Mouse (Mus musculus) lung, embryonic 15.5 days (tissue): ENCODE measurements around the gene Vps8. TPM values are rescaled to one million over a fixed set of nuclear protein-coding genes. Genes with fewer than 3 reads are reported as not detected.
A peak's percentile ranks its signal among the peaks of the same experiment; 100 is the strongest.
"Not testable (repeated sequence)": the region's sequence is repeated elsewhere in the genome, so short reads cannot be mapped to it uniquely, and the experiment has no call there.

ENCODE experiments used
- ATAC-seq: fragments of 200-750 bp; cut with Nextera tagmentation; 2 replicates; pipeline ENCODE4 v1.8.0; 2017; ENCODE audit warnings: moderate number of reproducible peaks, borderline replicate concordance; ENCODE audit not compliant: low FRiP score, low TSS enrichment; ENCODE audit errors: extremely low read depth
- H3K27ac ChIP-seq: fragments of 300-500 bp; sonication (generic); 2 replicates; pipeline ENCODE4 v1.5.1; 2015; ENCODE audit warnings: moderate library complexity, mild to moderate bottlenecking, inconsistent platforms
- H3K27me3 ChIP-seq: fragments of 300-500 bp; sonication (generic); 2 replicates; pipeline ENCODE4 v1.6.1; 2015; ENCODE audit warnings: inconsistent platforms
- H3K36me3 ChIP-seq: fragments of 300-500 bp; sonication (generic); 2 replicates; pipeline ENCODE4 v1.6.1; 2015; ENCODE audit warnings: inconsistent platforms
- H3K4me1 ChIP-seq: fragments of 300-500 bp; sonication (generic); 2 replicates; pipeline ENCODE4 v1.6.1; 2015; ENCODE audit warnings: inconsistent platforms
- H3K4me2 ChIP-seq: fragments of 300-500 bp; sonication (generic); 2 replicates; pipeline ENCODE4 v1.6.1; 2015; ENCODE audit warnings: inconsistent platforms, mild to moderate bottlenecking, moderate library complexity
- H3K4me3 ChIP-seq: fragments of 300-500 bp; sonication (generic); 2 replicates; pipeline ENCODE4 v1.5.1; 2015; ENCODE audit warnings: mild to moderate bottlenecking, inconsistent platforms
- H3K9ac ChIP-seq: fragments of 300-500 bp; sonication (generic); 2 replicates; pipeline ENCODE4 v1.6.1; 2015; ENCODE audit warnings: inconsistent platforms
- H3K9me3 ChIP-seq: fragments of 300-500 bp; sonication (generic); 2 replicates; pipeline ENCODE4 v1.6.1; 2016; ENCODE audit warnings: inconsistent platforms
- WGBS: fragments of 180-500 bp; shearing (Covaris S2); methylation state at CpG from one replicate; pipeline ENCODE4 v1.1.7; 2015; 5-methylcytosine and 5-hydroxymethylcytosine counted together
- polyA plus RNA-seq: library from polyadenylated mRNA; unstranded; fragments of >200 nt; fragmentation: Nextera tagmentation; extraction: Ambion mirVana; gene quantifications from 2 replicates; pipeline ENCODE4 v1.2.1, GENCODE M21; 2015

Vps8 gene
- polyA plus RNA-seq, 1 experiment from 2014 or later: 14.3 TPM

DNA sequence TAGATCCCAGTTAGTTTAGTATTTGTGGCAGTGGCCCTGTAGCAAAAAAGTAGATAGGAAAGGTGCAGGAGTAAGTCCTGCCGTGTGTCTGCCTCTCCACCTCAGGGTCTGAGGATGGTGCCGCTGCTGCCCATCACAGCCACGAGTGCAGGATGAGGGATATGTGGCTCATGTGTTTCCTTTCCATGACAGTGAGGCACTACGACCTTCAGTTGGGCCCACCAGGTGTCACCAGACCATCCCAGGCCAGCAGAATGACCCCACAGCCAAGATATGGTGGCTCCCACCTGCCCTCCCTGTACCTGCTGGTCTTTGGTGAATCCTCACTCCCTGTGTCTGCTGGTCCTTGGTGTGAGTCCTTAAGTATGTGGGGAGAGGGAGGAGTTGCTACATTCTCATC, 228.2 kb downstream of the Vps8 start:
- H3K27ac ChIP-seq: no peak overlapping the region
- no peak overlapping the region for H3K4me2 ChIP-seq
- no peak for ATAC-seq
- H3K9me3 ChIP-seq: no peaks in the 10 kb centered on the region
- H3K27me3 ChIP-seq: no peaks in the 10 kb centered on the region
- H3K36me3 ChIP-seq: 0 out of 2 replicates have a peak, but pooled peaks cover 2% of the 10 kb centered on the region
- no peak overlapping the region for H3K4me3 ChIP-seq
- H3K9ac ChIP-seq: no peak overlapping the region
- WGBS: 75% methylated on average over 4 of the region's 4 CpGs
- peaks cover 15% of the 10 kb centered on the region; the same call in 1 of the 2 replicates for H3K4me1 ChIP-seq

DNA sequence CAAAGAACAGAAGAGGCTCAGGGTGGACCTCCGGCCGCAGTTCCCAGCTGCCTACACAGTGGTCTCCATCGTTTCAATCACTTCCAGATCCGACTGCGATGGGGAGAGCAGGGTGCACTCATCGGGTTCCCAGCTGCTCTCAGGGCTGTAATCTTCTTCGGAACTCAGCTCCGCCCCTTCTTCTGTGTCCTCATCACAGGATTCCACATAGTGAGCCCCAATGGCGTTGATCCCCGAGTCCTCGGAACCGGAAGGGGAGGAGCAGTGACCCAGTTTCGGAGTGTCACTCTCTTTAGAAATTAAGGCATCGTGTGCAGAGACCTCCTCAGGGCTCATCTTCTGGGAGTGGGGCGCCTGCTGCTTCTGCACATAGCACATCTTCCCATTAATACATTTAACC, 230.2 kb downstream of the Vps8 start:
- no peak overlapping the region for H3K4me2 ChIP-seq
- no peak overlapping the region for H3K4me3 ChIP-seq
- WGBS: 80% methylated on average over 15 of the region's 15 CpGs
- no peaks in the 10 kb centered on the region for H3K36me3 ChIP-seq
- no peak overlapping the region for H3K27ac ChIP-seq
- H3K9me3 ChIP-seq: no peaks in the 10 kb centered on the region
- H3K9ac ChIP-seq: no peak overlapping the region
- no peaks in the 10 kb centered on the region for H3K27me3 ChIP-seq
- ATAC-seq: no peak
- H3K4me1 ChIP-seq: peaks cover 15% of the 10 kb centered on the region; the same call in 1 of the 2 replicates

GRCm38 (mm10) chr16:21654384-21654783, 231.5 kb downstream of the Vps8 start:
- no peaks in the 10 kb centered on the region for H3K27me3 ChIP-seq
- no peak overlapping the region for H3K4me3 ChIP-seq
- no peak overlapping the region for H3K27ac ChIP-seq
- H3K9ac ChIP-seq: no peak overlapping the region
- no peak overlapping the region for H3K4me2 ChIP-seq
- no peaks in the 10 kb centered on the region for H3K36me3 ChIP-seq
- ATAC-seq: no peak
- WGBS: 72% methylated on average over 5 of the region's 5 CpGs
- H3K9me3 ChIP-seq: no peaks in the 10 kb centered on the region
- H3K4me1 ChIP-seq: peaks cover 15% of the 10 kb centered on the region; the same call in 1 of the 2 replicates

DNA sequence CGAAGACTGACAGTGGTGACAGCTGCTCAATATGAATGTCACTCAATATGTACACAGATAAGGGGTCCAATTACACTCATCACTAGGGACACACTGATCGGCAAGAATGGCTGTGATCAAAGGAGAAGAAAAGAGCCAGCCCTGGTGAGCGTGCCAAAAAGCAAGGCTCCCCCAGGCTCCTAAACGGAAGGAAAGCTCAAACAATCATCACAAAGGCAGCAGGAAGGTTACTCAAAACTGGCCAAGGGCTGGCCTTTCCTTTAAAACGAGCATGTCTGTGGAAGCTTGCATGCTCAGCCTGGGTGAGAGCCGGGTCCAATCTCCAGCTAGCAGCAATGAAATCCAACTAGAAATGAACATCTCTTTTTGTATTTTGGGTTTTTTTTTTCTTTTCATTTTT, 232.4 kb downstream of the Vps8 start:
- H3K4me1 ChIP-seq: peaks cover 15% of the 10 kb centered on the region; the same call in 1 of the 2 replicates
- ATAC-seq: no peak
- H3K27me3 ChIP-seq: no peaks in the 10 kb centered on the region
- WGBS: 23% methylated on average over 6 of the region's 6 CpGs
- no peak overlapping the region for H3K9ac ChIP-seq
- H3K4me2 ChIP-seq: no peak overlapping the region
- no peaks in the 10 kb centered on the region for H3K9me3 ChIP-seq
- H3K36me3 ChIP-seq: no peaks in the 10 kb centered on the region
- H3K4me3 ChIP-seq: no peak overlapping the region
- H3K27ac ChIP-seq: peak overlapping the region; percentile 38

DNA sequence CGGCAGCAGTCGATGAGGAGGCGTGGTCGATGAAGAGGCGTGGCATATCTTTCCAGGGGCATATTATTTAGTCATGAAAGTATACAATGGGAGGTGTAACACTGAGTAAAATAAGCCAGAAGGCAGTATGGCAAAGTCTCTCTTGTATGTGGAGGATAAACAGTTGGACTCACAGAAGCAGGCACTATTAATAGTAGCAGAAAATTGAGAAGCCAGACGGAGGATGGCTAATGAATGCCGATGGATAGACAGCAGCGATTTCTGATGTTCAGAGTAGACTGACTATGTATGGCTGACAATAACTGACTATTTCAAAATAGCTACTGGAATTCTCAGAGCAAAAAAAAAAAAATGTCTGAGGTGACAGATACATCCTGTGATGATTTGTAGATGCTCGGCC, 233.0 kb downstream of the Vps8 start:
- H3K27me3 ChIP-seq: no peaks in the 10 kb centered on the region
- no peak overlapping the region for H3K4me2 ChIP-seq
- no peak overlapping the region for H3K4me3 ChIP-seq
- no peak for ATAC-seq
- H3K4me1 ChIP-seq: peaks cover 15% of the 10 kb centered on the region; the same call in 1 of the 2 replicates
- WGBS: 80% methylated on average over 9 of the region's 9 CpGs
- no peaks in the 10 kb centered on the region for H3K9me3 ChIP-seq
- 0 out of 2 replicates have a peak overlapping the region, but pooled peaks have one; percentile 38 for H3K27ac ChIP-seq
- no peak overlapping the region for H3K9ac ChIP-seq
- H3K36me3 ChIP-seq: no peaks in the 10 kb centered on the region

DNA sequence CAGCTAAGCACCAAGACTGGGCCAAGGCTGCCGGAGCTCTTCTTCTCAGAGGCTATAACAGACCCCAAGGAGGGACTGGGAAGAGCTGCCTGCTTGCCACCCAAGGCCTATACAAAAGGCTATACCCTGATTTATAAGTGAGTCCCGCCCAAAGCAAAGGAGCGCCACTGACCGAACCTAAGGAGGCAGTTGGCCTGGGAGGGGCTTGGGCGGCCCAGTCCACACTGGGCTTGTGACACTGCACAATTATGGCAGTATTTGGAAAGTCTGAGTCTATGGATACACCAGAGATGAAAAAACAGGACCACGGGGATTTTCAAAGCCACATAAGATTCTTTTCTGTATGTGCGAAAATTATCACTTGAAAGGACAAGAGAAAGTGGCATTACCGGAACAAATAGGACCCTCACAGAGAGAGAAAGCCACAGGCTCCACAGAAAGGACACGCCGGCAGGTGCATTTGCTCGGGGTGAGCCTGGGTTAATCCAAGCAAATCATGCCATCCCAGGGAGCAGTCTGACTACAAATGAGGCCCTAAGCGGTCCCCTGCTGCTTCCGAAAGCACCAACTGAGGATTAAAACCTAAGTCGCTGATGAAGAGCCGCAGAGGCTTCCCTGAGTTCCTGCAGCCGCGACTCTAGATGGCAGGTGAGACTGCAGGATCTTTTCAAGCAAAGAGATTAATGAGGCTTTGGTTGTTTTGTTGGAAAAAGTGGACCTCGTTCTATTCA, 241.9 kb downstream of the Vps8 start:
- H3K4me1 ChIP-seq: no peaks in the 10 kb centered on the region
- H3K4me2 ChIP-seq: no peak overlapping the region
- no peak overlapping the region for H3K9ac ChIP-seq
- H3K27ac ChIP-seq: no peak overlapping the region
- H3K4me3 ChIP-seq: no peak overlapping the region
- peaks cover 3% of the 10 kb centered on the region; the same call in 1 of the 2 replicates for H3K27me3 ChIP-seq
- WGBS: 33% methylated on average over 18 of the region's 18 CpGs
- no peaks in the 10 kb centered on the region for H3K36me3 ChIP-seq
- no peak for ATAC-seq
- no peaks in the 10 kb centered on the region for H3K9me3 ChIP-seq

GRCm38 (mm10) chr16:21665423-21665986, 242.6 kb downstream of the Vps8 start:
- H3K27me3 ChIP-seq: peaks cover 3% of the 10 kb centered on the region; the same call in 1 of the 2 replicates
- H3K9ac ChIP-seq: no peak overlapping the region
- no peak overlapping the region for H3K27ac ChIP-seq
- H3K9me3 ChIP-seq: no peaks in the 10 kb centered on the region
- no peak overlapping the region for H3K4me2 ChIP-seq
- no peak overlapping the region for H3K4me3 ChIP-seq
- no peak for ATAC-seq
- no peaks in the 10 kb centered on the region for H3K4me1 ChIP-seq
- H3K36me3 ChIP-seq: no peaks in the 10 kb centered on the region
- 31% methylated on average over 4 of the region's 4 CpGs for WGBS

DNA sequence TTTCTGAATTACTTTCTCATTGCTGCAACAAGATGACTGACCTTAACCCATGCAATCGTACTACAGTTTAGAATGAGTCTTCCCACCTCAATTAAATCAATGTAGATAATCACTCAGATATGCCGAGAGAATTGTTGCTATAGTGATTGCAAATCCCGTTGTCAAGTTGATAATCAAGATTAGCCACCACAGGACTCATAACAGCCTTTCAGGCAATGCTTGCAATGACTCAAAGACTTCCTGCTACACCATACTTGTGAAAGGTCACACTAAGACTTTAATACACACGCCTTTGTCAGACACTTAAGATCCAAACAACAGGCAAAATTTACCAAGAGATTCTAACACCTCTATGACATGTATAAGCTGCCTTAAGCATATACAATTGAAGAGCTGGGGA, 249.0 kb downstream of the Vps8 start:
- Histone ChIP-seq H3K27ac (no peak overlapping the region), H3K9me3 (no peaks in the 10 kb centered on the region), H3K9ac (no peak overlapping the region), H3K4me2 (no peak overlapping the region), H3K27me3 (no peaks in the 10 kb centered on the region), H3K4me1 (no peaks in the 10 kb centered on the region), H3K4me3 (no peak overlapping the region), H3K36me3 (0 out of 2 replicates have a peak, but pooled peaks cover under 1% of the 10 kb centered on the region)
- WGBS: 66% methylated on average over 4 of the region's 4 CpGs
- no peak for ATAC-seq

DNA sequence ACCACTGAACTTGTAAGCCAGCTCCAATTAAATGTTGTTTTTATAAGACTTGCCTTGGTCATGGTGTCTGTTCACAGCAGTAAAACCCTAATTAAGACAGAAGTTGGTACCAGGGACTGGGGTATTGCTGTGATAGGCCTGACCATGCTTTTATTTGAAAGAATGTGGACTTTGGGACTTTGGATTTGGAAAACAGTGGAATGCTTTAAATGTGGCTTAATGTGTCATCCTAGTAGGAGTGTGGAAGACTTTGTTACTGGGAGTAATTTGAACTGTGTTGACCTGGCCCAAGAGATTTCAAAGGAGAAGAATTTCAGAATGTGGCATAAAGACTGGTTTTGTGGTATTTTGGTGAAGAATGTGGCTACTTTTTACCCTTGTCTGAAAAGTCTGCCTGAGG, 250.1 kb downstream of the Vps8 start:
- ATAC-seq, H3K36me3 ChIP-seq, H3K4me2 ChIP-seq, H3K9ac ChIP-seq, H3K27ac ChIP-seq, H3K4me1 ChIP-seq, H3K4me3 ChIP-seq, H3K9me3 ChIP-seq, H3K27me3 ChIP-seq: not testable (repeated sequence)

GRCm38 (mm10) chr16:21673651-21674050, 250.7 kb downstream of the Vps8 start:
- not testable (repeated sequence) for H3K9ac ChIP-seq, H3K27ac ChIP-seq, H3K4me2 ChIP-seq, H3K4me3 ChIP-seq, H3K36me3 ChIP-seq, H3K4me1 ChIP-seq, H3K27me3 ChIP-seq, ATAC-seq, H3K9me3 ChIP-seq
- WGBS: 100% methylated on average over 1 of the region's 1 CpGs

DNA sequence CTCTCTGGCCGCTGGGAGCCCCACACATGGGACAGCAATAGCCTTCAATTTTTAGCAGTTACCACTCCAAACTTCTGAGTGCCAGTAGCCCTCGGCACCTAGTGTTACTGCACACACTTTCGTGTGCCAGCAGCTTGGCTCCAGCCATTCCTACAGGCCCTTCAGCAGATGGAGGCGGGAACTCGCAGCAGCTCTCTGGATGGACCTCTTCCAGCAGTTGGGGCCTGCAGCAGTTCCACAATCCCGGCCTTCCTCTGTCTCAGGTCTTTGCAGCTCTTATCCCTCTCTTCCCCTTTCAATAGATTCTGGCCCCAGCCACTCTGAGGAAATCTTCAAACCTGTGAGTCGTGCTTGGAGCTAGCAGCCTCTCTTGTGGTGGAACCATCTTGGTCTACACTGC, 253.9 kb downstream of the Vps8 start:
- H3K36me3 ChIP-seq: 0 out of 2 replicates have a peak, but pooled peaks cover 4% of the 10 kb centered on the region
- H3K9me3 ChIP-seq: no peaks in the 10 kb centered on the region
- 77% methylated on average over 7 of the region's 7 CpGs for WGBS
- no peak for ATAC-seq
- no peak overlapping the region for H3K27ac ChIP-seq
- H3K27me3 ChIP-seq: no peaks in the 10 kb centered on the region
- no peak overlapping the region for H3K4me3 ChIP-seq
- H3K4me2 ChIP-seq: no peak overlapping the region
- no peaks in the 10 kb centered on the region for H3K4me1 ChIP-seq
- H3K9ac ChIP-seq: no peak overlapping the region

GRCm38 (mm10) chr16:21687406-21687805, 264.5 kb downstream of the Vps8 start:
- WGBS: 75% methylated on average over 5 of the region's 5 CpGs
- no peaks in the 10 kb centered on the region for H3K27me3 ChIP-seq
- H3K4me1 ChIP-seq: 0 out of 2 replicates have a peak, but pooled peaks cover 5% of the 10 kb centered on the region
- H3K27ac ChIP-seq: no peak overlapping the region
- no peaks in the 10 kb centered on the region for H3K9me3 ChIP-seq
- H3K4me3 ChIP-seq: no peak overlapping the region
- no peak overlapping the region for H3K4me2 ChIP-seq
- H3K36me3 ChIP-seq: peaks cover 7% of the 10 kb centered on the region
- no peak for ATAC-seq
- no peak overlapping the region for H3K9ac ChIP-seq
